Mouse (Mus musculus) stomach, embryonic 16.5 days (tissue): ENCODE results near the gene Emsy. TPM values are rescaled to one million over a fixed set of nuclear protein-coding genes. Genes with fewer than 3 reads are reported as not detected.

Experiments used
- ATAC-seq: fragments of 200-750 bp; cut with Nextera tagmentation; 2 replicates; pipeline ENCODE4 v1.8.0; 2017; ENCODE audit warnings: moderate number of reproducible peaks, moderate TSS enrichment; ENCODE audit not compliant: insufficient read depth, low FRiP score
- H3K27ac ChIP-seq: fragments of 300-500 bp; sonication (generic); 2 replicates; pipeline ENCODE4 v1.5.1; 2014; ENCODE audit warnings: low read length
- H3K27me3 ChIP-seq: fragments of 300-500 bp; sonication (generic); 2 replicates; pipeline ENCODE4 v1.6.1; 2014; ENCODE audit warnings: low read length, control low read depth, mixed read lengths; ENCODE audit not compliant: control insufficient read depth, insufficient read depth
- H3K36me3 ChIP-seq: fragments of 300-500 bp; sonication (generic); 2 replicates; pipeline ENCODE4 v1.6.1; 2014; ENCODE audit warnings: low read length; ENCODE audit not compliant: control insufficient read depth, insufficient read depth
- H3K4me1 ChIP-seq: fragments of 300-500 bp; sonication (generic); 2 replicates; pipeline ENCODE4 v1.6.1; 2014; ENCODE audit warnings: low read length, control low read depth, mixed read lengths; ENCODE audit not compliant: control insufficient read depth, insufficient read depth
- H3K4me2 ChIP-seq: fragments of 300-500 bp; sonication (generic); 2 replicates; pipeline ENCODE4 v1.6.1; 2014; ENCODE audit warnings: low read depth, low read length, mixed read lengths
- H3K4me3 ChIP-seq: fragments of 300-500 bp; sonication (generic); replicated peaks from 2 replicates; pipeline ENCODE4 v1.5.1; 2014; ENCODE audit warnings: mild to moderate bottlenecking, low read length
- H3K9ac ChIP-seq: fragments of 300-500 bp; sonication (generic); 2 replicates; pipeline ENCODE4 v1.6.1; 2014; ENCODE audit warnings: low read length
- H3K9me3 ChIP-seq: fragments of 300-500 bp; sonication (generic); replicated peaks from 2 replicates; pipeline ENCODE4 v1.6.1; 2016; ENCODE audit warnings: low read length, control low read depth; ENCODE audit not compliant: control insufficient read depth
- WGBS: fragments of 180-500 bp; shearing (Covaris S2); extraction: QIAGEN DNeasy Blood & Tissue Kit; methylation state at CpG from one replicate; pipeline ENCODE4 v1.1.7; 2014; 5-methylcytosine and 5-hydroxymethylcytosine counted together
- polyA plus RNA-seq: library from polyadenylated mRNA; unstranded; fragments of >200 nt; fragmentation: Nextera tagmentation; extraction: Ambion mirVana; gene quantifications from 2 replicates; pipeline ENCODE4 v1.2.1, GENCODE M21; 2015

Gene Emsy
- polyA plus RNA-seq, 1 experiment from 2014 or later, result 23.1 TPM

DNA sequence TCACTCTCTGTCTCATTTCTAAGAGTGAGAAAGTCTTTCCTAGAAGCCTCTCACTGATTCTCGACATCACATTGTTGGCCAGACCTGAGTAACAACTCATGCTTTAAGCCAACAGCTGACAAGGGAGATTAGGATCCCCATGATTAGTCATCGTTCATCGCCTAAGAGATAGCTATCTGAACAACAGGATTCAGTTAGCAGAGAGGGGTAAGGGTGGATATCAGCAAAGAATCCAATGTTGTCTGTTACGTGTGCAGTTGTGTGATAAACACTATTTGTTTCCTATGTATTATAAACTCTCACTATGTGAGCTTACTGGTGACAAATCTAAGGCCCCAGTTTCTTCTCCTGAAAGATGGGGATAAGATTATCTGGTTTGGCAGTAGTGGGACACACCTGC, 17.8 kb upstream of the Emsy start:
- WGBS, result 57% methylated on average over 4 of the region's 4 CpGs
- no peaks in the 10 kb centered on the region for H3K9me3 ChIP-seq
- no peak overlapping the region for H3K4me3 ChIP-seq
- H3K36me3 ChIP-seq, result no peaks in the 10 kb centered on the region
- H3K9ac ChIP-seq, result no peak overlapping the region
- H3K27ac ChIP-seq, result no peak overlapping the region
- no peaks in the 10 kb centered on the region for H3K27me3 ChIP-seq
- peaks cover 12% of the 10 kb centered on the region for H3K4me1 ChIP-seq
- no peak overlapping the region for H3K4me2 ChIP-seq
- ATAC-seq, result no peak

DNA sequence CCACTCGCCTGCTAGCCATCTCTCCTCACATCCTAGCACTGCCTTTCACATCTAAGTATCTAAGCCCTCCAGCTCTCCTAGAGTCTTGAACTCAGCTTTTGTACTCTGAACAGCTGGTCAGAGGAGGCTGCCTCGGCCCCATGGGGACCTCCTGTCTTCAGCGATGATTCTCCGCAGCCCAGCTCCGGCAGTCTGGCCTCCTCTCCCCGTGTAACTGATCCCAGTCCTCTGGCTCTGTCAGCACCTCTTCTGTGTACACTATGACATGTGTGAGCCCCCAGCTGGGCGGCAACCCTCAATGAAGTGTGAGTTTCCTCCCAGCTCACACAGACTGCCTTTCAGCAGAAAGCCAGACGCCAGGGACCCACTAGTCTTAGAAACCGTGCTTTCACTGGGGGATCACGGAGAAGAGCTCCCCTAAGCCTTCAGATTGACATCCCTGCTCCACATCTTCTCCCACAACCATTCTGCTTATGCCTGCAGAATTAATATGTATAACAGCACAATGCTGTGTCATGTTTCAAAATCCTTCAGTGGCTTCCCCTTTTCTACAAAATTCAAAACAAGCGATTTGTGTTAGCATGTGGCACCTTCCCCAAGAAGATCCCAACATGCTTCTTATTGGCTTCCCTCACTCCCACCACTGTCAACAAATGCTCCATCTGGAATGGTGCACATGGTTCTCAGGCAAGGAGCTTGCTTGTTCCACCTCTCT, 15.8 kb upstream of the Emsy start:
- WGBS, result 31% methylated on average over 11 of the region's 11 CpGs
- Histone ChIP-seq H3K36me3 (no peaks in the 10 kb centered on the region), H3K4me3 (no peak overlapping the region), H3K9ac (peak overlapping the region; percentile 16; the same call in 1 of the 2 replicates), H3K4me1 (peaks cover 12% of the 10 kb centered on the region), H3K27me3 (no peaks in the 10 kb centered on the region), H3K27ac (peak overlapping the region; percentile 57), H3K4me2 (no peak overlapping the region), H3K9me3 (no peaks in the 10 kb centered on the region)
- ATAC-seq, result peak; percentile 68; the same call in 1 of the 2 replicates

DNA sequence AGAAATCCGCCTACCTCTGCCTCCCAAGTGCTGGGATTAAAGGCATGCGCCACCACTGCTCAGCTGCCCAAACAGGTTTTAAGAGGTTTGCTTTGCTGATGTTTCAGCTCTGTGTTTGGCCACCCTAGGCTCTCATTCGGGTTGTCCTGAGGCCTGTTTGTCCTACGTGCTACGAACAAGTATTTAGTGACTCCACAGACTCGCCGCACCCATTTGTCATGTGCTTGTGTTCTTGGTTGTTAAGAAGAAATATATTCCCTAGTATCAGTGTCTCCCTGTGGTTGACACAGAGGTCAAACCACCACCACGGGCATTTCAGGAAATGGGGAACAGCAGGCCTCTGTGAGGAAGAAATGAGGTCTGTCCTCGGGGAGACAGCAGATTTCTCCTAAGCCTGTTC, 14.8 kb upstream of the Emsy start:
- no peaks in the 10 kb centered on the region for H3K27me3 ChIP-seq
- H3K4me2 ChIP-seq, result no peak overlapping the region
- no peak overlapping the region for H3K4me3 ChIP-seq
- WGBS, result 55% methylated on average over 9 of the region's 9 CpGs
- H3K9ac ChIP-seq, result no peak overlapping the region
- H3K27ac ChIP-seq, result peak overlapping the region; percentile 57; the same call in 1 of the 2 replicates
- ATAC-seq, result 0 out of 2 replicates have a peak, but pooled peaks have one; percentile 11
- H3K9me3 ChIP-seq, result no peaks in the 10 kb centered on the region
- no peaks in the 10 kb centered on the region for H3K36me3 ChIP-seq
- H3K4me1 ChIP-seq, result peaks cover 12% of the 10 kb centered on the region

DNA sequence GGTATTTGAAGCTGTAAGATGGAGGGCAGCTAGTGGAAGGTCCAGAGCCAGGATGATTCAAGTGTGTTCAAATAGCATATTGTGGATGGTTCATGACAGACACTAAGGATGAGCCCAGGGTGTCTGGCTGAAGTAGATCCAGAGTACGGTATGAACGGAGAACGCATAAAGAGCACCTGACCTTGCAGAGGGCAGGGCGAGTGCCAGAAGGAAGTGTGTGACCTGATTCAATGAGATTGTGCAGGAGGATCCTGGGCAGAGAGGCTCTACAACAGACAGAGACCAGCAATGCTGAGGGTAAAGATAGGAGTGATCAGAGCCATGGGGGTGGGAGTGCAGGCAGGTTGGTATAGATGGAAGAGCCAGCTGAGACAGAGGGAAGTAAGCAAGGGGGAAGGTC, 14.2 kb upstream of the Emsy start:
- H3K9ac ChIP-seq, result no peak overlapping the region
- no peak overlapping the region for H3K4me3 ChIP-seq
- no peak for ATAC-seq
- peaks cover 12% of the 10 kb centered on the region for H3K4me1 ChIP-seq
- H3K27ac ChIP-seq, result no peak overlapping the region
- H3K27me3 ChIP-seq, result no peaks in the 10 kb centered on the region
- no peaks in the 10 kb centered on the region for H3K36me3 ChIP-seq
- 87% methylated on average over 4 of the region's 4 CpGs for WGBS
- no peaks in the 10 kb centered on the region for H3K9me3 ChIP-seq
- no peak overlapping the region for H3K4me2 ChIP-seq

DNA sequence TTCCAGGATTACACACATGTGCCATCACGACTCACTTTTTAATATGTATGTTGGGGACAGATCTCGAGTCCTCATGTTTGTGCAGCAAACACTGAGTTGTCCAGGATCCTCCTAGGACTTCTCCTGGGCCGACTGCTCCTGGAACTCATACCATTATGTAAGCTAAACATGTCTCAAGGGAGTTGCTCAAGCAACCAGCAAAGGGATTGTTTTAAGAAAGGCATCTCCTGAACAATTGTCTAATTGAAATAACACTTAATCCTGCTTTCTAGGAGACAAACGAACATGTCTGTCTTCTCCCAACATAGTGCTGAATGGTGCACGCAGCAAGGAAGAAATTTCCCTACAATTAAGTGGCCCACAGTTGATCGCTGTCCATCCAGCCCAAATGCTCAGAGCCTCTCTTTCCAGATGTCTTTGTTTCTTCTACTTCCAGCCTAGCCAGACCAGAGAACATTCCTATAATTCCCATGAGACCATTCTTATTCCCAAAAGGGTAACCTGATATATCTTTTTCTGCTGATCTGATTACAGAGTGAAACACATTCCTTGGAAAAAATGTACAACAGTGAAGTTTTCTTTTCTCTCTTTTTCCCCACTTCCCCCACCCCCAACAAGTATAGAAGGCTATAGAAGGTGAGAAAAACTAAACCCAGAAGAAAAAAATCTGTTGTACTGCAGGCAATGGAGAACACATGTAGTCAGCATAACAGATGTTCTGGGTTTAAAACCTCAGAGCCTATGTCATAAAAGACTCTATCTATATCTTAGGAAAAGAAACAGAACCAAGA, 11.6 kb upstream of the Emsy start:
- H3K9me3 ChIP-seq, result no peaks in the 10 kb centered on the region
- peak overlapping the region; percentile 39; the same call in 1 of the 2 replicates for H3K27ac ChIP-seq
- ATAC-seq, result no peak

DNA sequence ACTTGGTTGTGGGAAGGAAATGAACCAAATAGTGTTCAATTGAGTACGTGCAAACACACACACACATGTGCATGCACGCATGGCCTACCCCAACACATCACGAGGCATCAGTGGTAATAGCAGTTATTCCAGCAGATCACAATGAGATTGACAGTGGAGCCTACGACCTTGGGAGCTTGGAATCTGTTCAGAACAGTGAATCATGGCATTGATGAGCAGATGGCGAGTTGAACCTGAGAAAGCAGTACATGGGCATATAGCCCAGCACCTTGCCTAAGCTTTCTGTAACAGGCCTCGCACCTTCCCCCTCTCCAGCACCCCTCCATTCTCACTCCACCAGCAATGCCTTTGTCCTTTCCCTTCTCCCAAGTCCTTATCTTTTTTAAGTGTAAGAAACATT, 9.1 kb upstream of the Emsy start:
- no peak overlapping the region for H3K9ac ChIP-seq
- H3K4me1 ChIP-seq, result peaks cover 7% of the 10 kb centered on the region; the same call in 1 of the 2 replicates
- H3K4me3 ChIP-seq, result no peak overlapping the region
- ATAC-seq, result no peak
- H3K27me3 ChIP-seq, result no peaks in the 10 kb centered on the region
- H3K9me3 ChIP-seq, result no peaks in the 10 kb centered on the region
- H3K27ac ChIP-seq, result no peak overlapping the region
- no peak overlapping the region for H3K4me2 ChIP-seq
- H3K36me3 ChIP-seq, result no peaks in the 10 kb centered on the region
- WGBS, result 81% methylated on average over 6 of the region's 6 CpGs

More for the DNA sequence above, 11.6 kb upstream of the Emsy start:
- Histone ChIP-seq H3K27me3 (no peaks in the 10 kb centered on the region), H3K4me2 (no peak overlapping the region), H3K9ac (no peak overlapping the region), H3K4me3 (no peak overlapping the region), H3K36me3 (no peaks in the 10 kb centered on the region), H3K4me1 (peaks cover 19% of the 10 kb centered on the region)
- WGBS, result 49% methylated on average over 6 of the region's 6 CpGs

DNA sequence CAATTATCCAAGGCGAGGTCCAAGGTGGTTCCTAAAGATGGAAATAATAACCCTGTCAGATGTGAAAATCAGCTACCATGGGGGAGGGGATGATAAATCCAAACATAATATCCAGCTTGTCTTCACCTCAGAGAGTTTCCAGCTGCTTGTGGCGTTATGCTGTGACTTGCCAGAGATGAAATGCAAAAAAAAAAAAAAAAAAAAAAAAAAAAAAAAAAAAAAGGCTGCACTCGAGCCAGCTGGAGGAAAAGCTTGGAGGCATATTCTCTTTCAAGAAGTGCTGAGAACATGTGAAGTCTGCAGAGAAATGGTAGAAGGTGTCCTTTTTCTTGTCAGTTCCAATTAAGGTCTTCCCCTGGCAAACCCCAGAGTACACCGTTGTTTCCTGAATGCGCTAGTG, 8.6 kb upstream of the Emsy start:
- no peak overlapping the region for H3K4me3 ChIP-seq
- H3K4me1 ChIP-seq, result peaks cover 7% of the 10 kb centered on the region; the same call in 1 of the 2 replicates
- 39% methylated on average over 5 of the region's 5 CpGs for WGBS
- no peak overlapping the region for H3K4me2 ChIP-seq
- H3K36me3 ChIP-seq, result no peaks in the 10 kb centered on the region
- H3K27me3 ChIP-seq, result no peaks in the 10 kb centered on the region
- no peak overlapping the region for H3K9ac ChIP-seq
- no peak overlapping the region for H3K27ac ChIP-seq
- H3K9me3 ChIP-seq, result no peaks in the 10 kb centered on the region
- ATAC-seq, result no peak

DNA sequence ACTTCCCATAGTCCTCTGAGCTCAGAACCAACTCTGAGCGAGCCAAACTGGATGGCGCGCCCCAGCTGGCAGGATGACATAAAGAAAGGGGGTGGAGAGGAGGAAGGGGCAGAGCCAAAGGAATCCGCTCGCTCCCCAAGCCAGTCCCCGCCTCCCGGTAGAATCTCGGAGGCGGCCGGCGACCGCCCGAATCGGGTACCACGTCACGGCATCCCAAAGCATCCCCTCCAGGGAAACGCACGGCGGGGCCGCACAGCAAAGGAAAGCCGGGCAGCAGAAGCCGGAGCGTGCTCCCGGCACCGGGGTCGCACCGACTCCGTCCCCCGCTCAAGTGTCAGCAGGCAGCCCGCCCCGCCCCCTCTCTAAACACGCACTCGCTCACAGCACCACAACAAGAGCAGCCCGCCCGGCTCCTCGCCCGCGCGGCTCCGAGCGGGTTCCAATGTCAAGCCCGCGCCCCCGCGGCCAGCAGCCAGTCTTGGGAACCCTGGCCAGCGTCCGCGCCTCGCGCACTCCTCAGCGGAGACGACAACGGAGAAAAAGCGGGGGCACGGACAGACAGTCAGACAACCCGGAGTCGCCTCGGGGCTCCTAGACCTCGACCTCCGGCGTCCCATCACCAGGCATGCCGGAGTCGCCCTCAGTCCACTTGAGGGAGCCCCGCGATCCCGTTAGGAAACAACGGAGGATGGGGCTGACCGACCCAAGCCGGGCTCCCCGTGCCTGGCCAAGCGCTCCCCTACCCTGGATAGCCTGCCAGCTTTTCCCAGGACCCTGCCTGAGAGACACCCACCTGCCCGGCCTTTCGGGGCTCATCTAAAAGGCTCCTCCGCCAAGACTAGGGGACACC, 677 bp downstream of the Emsy start:
- under 1% methylated on average over 74 of the region's 74 CpGs for WGBS
- Histone ChIP-seq H3K9me3 (no peaks in the 10 kb centered on the region), H3K4me2 (peak overlapping the region; percentile 82), H3K4me1 (peaks cover 13% of the 10 kb centered on the region), H3K27me3 (no peaks in the 10 kb centered on the region), H3K4me3 (peak overlapping the region; percentile 87), H3K9ac (peak overlapping the region; percentile 83), H3K36me3 (peaks cover 2% of the 10 kb centered on the region; the same call in 1 of the 2 replicates), H3K27ac (peak overlapping the region; percentile 94)
- ATAC-seq, result peak; percentile 65
